Mouse (Mus musculus) hindbrain, postnatal 0 days (tissue): ENCODE measurements around the gene Gpr3. TPM values are rescaled to one million over a fixed set of nuclear protein-coding genes. Genes with fewer than 3 reads are reported as not detected.

Experiments used
- ATAC-seq: fragments of 200-750 bp; cut with Nextera tagmentation; 2 replicates; pipeline ENCODE4 v1.8.0; 2017; ENCODE audit warnings: mild to moderate bottlenecking, moderate TSS enrichment, moderate library complexity
- DNase-seq: peaks from one replicate; pipeline ENCODE4 v3.0.0-alpha.2; 2015; ENCODE audit warnings: low spot score
- H3K27ac ChIP-seq: fragments of 300-500 bp; sonication (generic); 2 replicates; pipeline ENCODE4 v1.5.1; 2014; ENCODE audit warnings: mild to moderate bottlenecking
- H3K27me3 ChIP-seq: fragments of 300-500 bp; sonication (generic); 2 replicates; pipeline ENCODE4 v1.6.1; 2014; ENCODE audit warnings: low read length, mixed read lengths; ENCODE audit not compliant: insufficient read depth
- H3K36me3 ChIP-seq: fragments of 300-500 bp; sonication (generic); 2 replicates; pipeline ENCODE4 v1.6.1; 2014; ENCODE audit warnings: low read length, mixed read lengths; ENCODE audit not compliant: insufficient read depth
- H3K4me1 ChIP-seq: fragments of 300-500 bp; sonication (generic); 2 replicates; pipeline ENCODE4 v1.6.1; 2014; ENCODE audit warnings: antibody characterized with exemption, low read length, mixed read lengths; ENCODE audit not compliant: insufficient read depth
- H3K4me2 ChIP-seq: fragments of 300-500 bp; sonication (generic); 2 replicates; pipeline ENCODE4 v1.6.1; 2014; ENCODE audit warnings: low read depth, mild to moderate bottlenecking, low read length, moderate library complexity, mixed read lengths
- H3K4me3 ChIP-seq: fragments of 300-500 bp; sonication (generic); 2 replicates; pipeline ENCODE4 v1.5.1; 2014; ENCODE audit warnings: low read length
- H3K9ac ChIP-seq: fragments of 300-500 bp; sonication (generic); replicated peaks from 2 replicates; pipeline ENCODE4 v1.6.1; 2014; ENCODE audit warnings: mild to moderate bottlenecking, low read length, moderate library complexity, mixed read lengths
- H3K9me3 ChIP-seq: fragments of 300-500 bp; sonication (generic); 2 replicates; pipeline ENCODE4 v1.6.1; 2016; ENCODE audit warnings: low read length, mixed read lengths
- CTCF ChIP-seq: IDR thresholded peaks from 2 replicates; pipeline ENCODE4 v1.5.1; 2016; ENCODE audit warnings: antibody characterized with exemption, control low read depth, low read depth
- whole genome bisulfite sequencing: fragments of 180-500 bp; shearing (Covaris S2); extraction: QIAGEN DNeasy Blood & Tissue Kit; methylation state at CpG from one replicate; pipeline ENCODE4 v1.1.7; 2014; 5-methylcytosine and 5-hydroxymethylcytosine counted together
- polyA plus RNA-seq: library from polyadenylated mRNA; unstranded; fragments of >200 nt; fragmentation: Nextera tagmentation; extraction: Ambion mirVana; gene quantifications from 2 replicates; pipeline ENCODE4 v1.2.1, GENCODE M21; 2015
- total RNA-seq: library from RNA; depleted of rRNA; stranded (reverse); fragments of >200 nt; gene quantifications from 2 replicates; pipeline ENCODE4 v1.2.3, GENCODE M21; 2014

Gpr3 gene
- total and polyA plus RNA-seq, 2 experiments from 2014 or later = 4.5 to 7.0 TPM

DNA sequence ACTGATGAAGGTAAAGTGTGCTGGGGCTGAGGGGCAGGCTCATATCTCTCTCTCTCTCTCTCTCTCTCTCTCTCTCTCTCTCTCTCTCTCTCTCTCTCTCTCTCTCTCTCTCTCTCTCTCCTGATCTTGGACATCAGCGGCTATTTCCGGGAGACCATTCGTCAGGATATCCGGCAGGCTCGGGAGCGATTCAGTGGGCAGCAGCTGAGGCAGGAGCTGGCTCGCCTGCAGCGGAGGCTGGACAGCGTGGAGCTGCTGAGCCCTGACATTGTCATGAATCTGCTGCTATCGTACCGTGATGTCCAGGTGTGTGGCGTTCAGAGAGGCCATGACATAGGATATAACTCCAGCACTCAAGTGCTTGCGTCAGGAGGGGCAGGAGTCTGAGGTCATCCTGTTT lies 31.2 kb upstream of the Gpr3 start:
- no peak overlapping the region for H3K27ac ChIP-seq
- no peaks in the 10 kb centered on the region for H3K4me1 ChIP-seq
- H3K36me3 ChIP-seq = no peaks in the 10 kb centered on the region
- WGBS = 49% methylated on average over 13 of the region's 13 CpGs
- H3K4me2 ChIP-seq = no peak overlapping the region
- no peak overlapping the region for H3K9ac ChIP-seq
- H3K4me3 ChIP-seq = no peak overlapping the region
- DNase-seq (no peak), ATAC-seq (no peak)
- H3K27me3 ChIP-seq = peaks cover 21% of the 10 kb centered on the region
- no peak for TF ChIP-seq CTCF
- no peaks in the 10 kb centered on the region for H3K9me3 ChIP-seq

DNA sequence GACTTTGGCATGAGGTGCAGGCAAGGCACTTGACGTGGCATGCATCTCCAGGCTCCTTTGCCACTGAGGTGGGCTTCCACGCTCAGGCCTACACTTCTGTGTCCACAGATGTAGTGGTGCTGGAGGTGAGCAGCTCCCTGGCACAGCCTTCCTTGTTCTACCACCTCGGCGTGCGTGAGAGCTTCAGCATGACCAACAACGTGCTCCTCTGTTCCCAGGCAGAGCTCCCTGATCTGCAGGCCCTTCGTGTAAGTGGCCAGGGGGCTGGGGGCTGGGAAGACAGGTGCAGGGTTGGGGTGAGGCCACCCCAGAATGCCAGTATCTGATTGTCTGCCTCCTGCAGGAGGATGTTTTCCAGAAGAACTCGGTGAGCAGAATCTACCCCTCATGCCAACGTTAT lies 30.4 kb upstream of the Gpr3 start:
- TF ChIP-seq CTCF = no peak
- no peaks in the 10 kb centered on the region for H3K36me3 ChIP-seq
- no peak overlapping the region for H3K4me2 ChIP-seq
- no peaks in the 10 kb centered on the region for H3K4me1 ChIP-seq
- no peak overlapping the region for H3K9ac ChIP-seq
- 49% methylated on average over 9 of the region's 9 CpGs for WGBS
- H3K9me3 ChIP-seq = no peaks in the 10 kb centered on the region
- no peak for ATAC-seq
- H3K4me3 ChIP-seq = no peak overlapping the region
- no peak for DNase-seq
- peaks cover 17% of the 10 kb centered on the region for H3K27me3 ChIP-seq
- H3K27ac ChIP-seq = no peak overlapping the region

DNA sequence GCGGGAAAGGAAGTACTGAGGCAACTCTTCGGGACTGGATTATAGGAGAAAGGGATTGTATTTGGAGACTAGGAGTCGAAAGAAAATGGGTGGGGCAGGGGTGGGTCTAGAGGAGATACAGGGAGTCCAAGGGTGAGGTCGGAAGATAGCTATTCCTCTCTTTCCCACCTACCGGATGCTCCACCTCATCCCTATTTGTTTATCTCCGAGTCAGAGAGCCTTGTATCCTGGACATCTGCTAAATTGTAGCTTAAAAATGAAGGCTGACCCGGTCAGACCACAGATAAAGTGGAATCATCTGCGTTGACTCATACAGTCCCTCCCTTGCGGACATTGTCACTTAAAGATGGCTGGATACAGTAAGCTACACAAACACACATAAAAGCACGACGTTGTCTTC lies 29.6 kb upstream of the Gpr3 start:
- peak overlapping the region; percentile 55 for H3K4me3 ChIP-seq
- no peak for TF ChIP-seq CTCF
- DNase-seq (no peak), ATAC-seq (no peak)
- no peak overlapping the region for H3K27ac ChIP-seq
- H3K4me2 ChIP-seq = peak overlapping the region; percentile 82
- H3K9ac ChIP-seq = no peak overlapping the region; the same call in 1 of the 2 replicates
- no peaks in the 10 kb centered on the region for H3K36me3 ChIP-seq
- 42% methylated on average over 11 of the region's 11 CpGs for WGBS
- no peaks in the 10 kb centered on the region for H3K9me3 ChIP-seq
- H3K27me3 ChIP-seq = peaks cover 9% of the 10 kb centered on the region
- no peaks in the 10 kb centered on the region for H3K4me1 ChIP-seq

DNA sequence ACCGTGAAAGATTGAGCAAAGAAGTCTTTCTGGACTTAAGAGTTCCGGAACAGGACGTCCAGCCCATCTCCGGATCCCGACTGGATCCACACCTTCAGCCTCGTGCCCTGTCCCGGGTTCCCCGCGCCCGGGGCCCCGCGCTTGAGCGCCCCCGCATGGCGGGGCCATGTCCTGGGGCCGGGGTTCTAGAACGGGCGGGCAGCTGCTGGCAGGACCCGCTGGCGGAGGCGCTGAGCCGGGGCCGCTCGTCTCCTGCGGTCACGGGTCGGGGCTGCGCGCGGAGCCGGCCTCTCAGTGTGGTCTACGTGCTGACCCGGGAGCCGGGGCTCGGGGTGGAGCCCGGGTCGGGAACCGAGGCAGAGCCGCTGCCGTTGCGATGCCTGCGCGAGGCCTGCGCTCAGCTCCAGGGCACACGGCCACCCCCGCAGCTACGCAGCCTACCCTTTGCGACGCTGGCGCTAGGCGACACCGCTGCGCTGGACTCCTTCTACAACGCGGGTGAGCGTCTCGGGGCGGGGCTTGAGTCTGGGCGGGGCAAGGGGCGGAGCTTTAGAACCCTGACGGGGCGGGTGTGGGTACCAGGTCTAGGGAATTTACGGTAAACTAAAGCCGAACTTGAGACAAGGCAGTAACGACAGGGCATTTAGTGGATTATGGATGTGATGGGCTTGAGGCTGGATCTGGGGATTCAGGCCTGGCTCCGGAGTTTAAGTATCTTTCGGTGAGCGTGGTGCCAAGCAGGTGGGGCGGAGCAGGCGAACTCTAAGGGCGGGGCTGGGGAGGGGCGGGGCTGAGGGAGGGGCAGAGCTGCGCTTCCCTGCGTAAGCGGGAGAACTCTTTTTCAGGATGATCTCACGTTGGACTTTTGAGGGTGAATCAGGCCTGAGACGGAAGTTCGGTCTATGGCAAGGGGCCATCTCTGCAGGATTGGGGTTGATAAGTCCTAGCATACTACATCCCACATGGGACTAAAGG lies 28.9 kb upstream of the Gpr3 start:
- peak; percentile 93 for ATAC-seq
- 1% methylated on average over 77 of the region's 78 CpGs for WGBS

DNA sequence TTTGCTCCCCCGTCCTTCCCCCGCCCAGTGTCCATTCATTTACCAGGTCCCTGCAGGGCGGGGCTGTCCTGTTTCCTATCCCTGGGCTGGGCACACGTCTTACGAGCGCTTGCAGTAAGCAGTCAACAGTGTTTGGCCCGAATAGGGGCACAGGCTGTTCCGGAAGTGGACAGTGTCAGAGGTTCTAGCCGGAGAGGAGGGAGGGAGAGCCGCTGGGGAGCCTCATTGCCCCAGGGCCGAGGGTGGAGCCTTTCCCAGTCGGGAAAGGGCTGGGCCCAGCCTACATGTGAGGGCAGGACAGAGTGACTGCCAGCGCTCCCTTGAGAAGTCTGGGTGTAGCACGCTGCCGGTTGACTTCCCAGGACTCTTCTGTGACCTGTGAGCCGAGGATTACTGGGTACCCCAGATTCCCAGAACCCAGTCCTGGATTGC lies 28.2 kb upstream of the Gpr3 start, which contains the start of gene Map3k6:
Map3k6 (plus strand) TSS at position 329 of the 432 bp plus-strand sequence.
- H3K27ac ChIP-seq = peak within 1 kb of the TSS; percentile 68; the same call in 1 of the 2 replicates
- ATAC-seq (peak; percentile 42; the same call in 1 of the 2 replicates), DNase-seq (peak; percentile 27)
- no peaks in the 10 kb centered on the region for H3K36me3 ChIP-seq
- WGBS = 7% methylated on average over 16 of the region's 16 CpGs
- H3K4me1 ChIP-seq = no peaks in the 10 kb centered on the region
- no peak for TF ChIP-seq CTCF
- H3K9ac ChIP-seq = peak within 1 kb of the TSS; percentile 65
- peak within 1 kb of the TSS; percentile 82 for H3K4me2 ChIP-seq
- H3K27me3 ChIP-seq = peaks cover 7% of the 10 kb centered on the region
- H3K9me3 ChIP-seq = no peaks in the 10 kb centered on the region
- peak within 1 kb of the TSS; percentile 55 for H3K4me3 ChIP-seq

More for the DNA sequence above, 28.9 kb upstream of the Gpr3 start:
- Histone ChIP-seq H3K27ac (peak overlapping the region; percentile 68; the same call in 1 of the 2 replicates), H3K4me1 (no peaks in the 10 kb centered on the region), H3K36me3 (no peaks in the 10 kb centered on the region), H3K9me3 (no peaks in the 10 kb centered on the region), H3K9ac (peak overlapping the region; percentile 65), H3K4me3 (peak overlapping the region; percentile 55), H3K4me2 (peak overlapping the region; percentile 82), H3K27me3 (peaks cover 7% of the 10 kb centered on the region)
- peak; percentile 14; the same call in 1 of the 2 replicates for TF ChIP-seq CTCF
- peak; percentile 87 for DNase-seq

DNA sequence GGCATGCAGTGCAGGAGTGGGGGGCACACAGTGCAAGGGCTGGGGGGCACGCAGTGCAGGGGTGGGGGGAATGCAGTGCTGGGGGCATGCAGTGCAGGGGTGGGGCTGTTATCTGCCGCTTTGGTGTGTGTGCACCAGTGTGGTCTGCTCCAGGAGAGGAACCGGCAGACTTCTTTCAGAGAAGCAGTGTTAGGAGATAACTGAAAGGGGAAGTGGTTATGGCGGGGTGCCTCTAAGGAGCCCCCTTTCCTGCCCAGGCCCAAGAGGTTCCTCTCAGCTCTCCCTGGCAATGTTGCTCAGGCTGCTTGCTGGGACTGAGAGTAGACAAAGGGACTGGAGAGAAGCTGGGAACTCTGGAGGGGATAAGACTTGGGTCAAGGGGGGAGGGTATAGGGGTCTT lies 25.6 kb upstream of the Gpr3 start:
- no peak for ATAC-seq
- WGBS = 80% methylated on average over 4 of the region's 4 CpGs
- no peak overlapping the region for H3K4me3 ChIP-seq

More for the DNA sequence above, 25.6 kb upstream of the Gpr3 start:
- Histone ChIP-seq H3K36me3 (no peaks in the 10 kb centered on the region), H3K9ac (no peak overlapping the region), H3K27ac (no peak overlapping the region), H3K4me2 (no peak overlapping the region), H3K27me3 (peaks cover 5% of the 10 kb centered on the region), H3K9me3 (no peaks in the 10 kb centered on the region), H3K4me1 (no peaks in the 10 kb centered on the region)
- no peak for DNase-seq
- TF ChIP-seq CTCF = no peak
